Mouse (Mus musculus) right cerebral cortex, postnatal 10 days (tissue): ENCODE results near the gene Col5a1.

Source experiments
- DNase-seq, 2 experiments: peaks; one replicate each; pipeline ENCODE4 v3.0.0; 2021; ENCODE audit warnings: low spot score in 2 of 2

Gene Col5a1

GRCm38 (mm10) chr2:27886148-27886551 is at the start of gene Col5a1:
Col5a1 (plus strand) TSS chr2:27886425.
- DNase-seq = peak; percentile 67 to 72

GRCm38 (mm10) chr2:27838112-27838511 is 48.1 kb upstream of the Col5a1 start:
- DNase-seq = peak; percentile 31 to 39

GRCm38 (mm10) chr2:27840890-27841289 is 45.3 kb upstream of the Col5a1 start:
- no peak for DNase-seq

GRCm38 (mm10) chr2:27842893-27843292 is 43.3 kb upstream of the Col5a1 start:
- no peak for DNase-seq

- no peak for DNase-seq
Observed at GRCm38 (mm10) chr2:27844885-27845284, 41.3 kb upstream of the Col5a1 start.

- DNase-seq = no peak
Observed at GRCm38 (mm10) chr2:27847001-27847400, 39.2 kb upstream of the Col5a1 start.

- no peak for DNase-seq
Observed at GRCm38 (mm10) chr2:27847851-27848435, 38.3 kb upstream of the Col5a1 start.

- DNase-seq = no peak
Observed at GRCm38 (mm10) chr2:27848466-27848865, 37.8 kb upstream of the Col5a1 start.

- DNase-seq = no peak
Observed at GRCm38 (mm10) chr2:27858348-27858903, 27.8 kb upstream of the Col5a1 start.

- no peak for DNase-seq
Observed at GRCm38 (mm10) chr2:27861576-27862238, 24.5 kb upstream of the Col5a1 start.

- no peak for DNase-seq
Observed at GRCm38 (mm10) chr2:27864491-27865365, 21.5 kb upstream of the Col5a1 start.

- DNase-seq = no peak
Observed at GRCm38 (mm10) chr2:27870586-27870985, 15.6 kb upstream of the Col5a1 start.

GRCm38 (mm10) chr2:27871056-27871455 is 15.2 kb upstream of the Col5a1 start:
- DNase-seq = no peak

- no peak for DNase-seq
Observed at GRCm38 (mm10) chr2:27872276-27872675, 13.9 kb upstream of the Col5a1 start.

GRCm38 (mm10) chr2:27873030-27873429 is 13.2 kb upstream of the Col5a1 start:
- no peak for DNase-seq

- no peak for DNase-seq
Observed at GRCm38 (mm10) chr2:27874596-27874995, 11.6 kb upstream of the Col5a1 start.

- no peak for DNase-seq
Observed at GRCm38 (mm10) chr2:27875231-27875630, 11.0 kb upstream of the Col5a1 start.

GRCm38 (mm10) chr2:27875786-27876185 is 10.4 kb upstream of the Col5a1 start:
- DNase-seq = peak; percentile 42 to 60

- DNase-seq = peak in 1 of 2 experiments; percentile 52
Observed at GRCm38 (mm10) chr2:27876724-27877504, 9.3 kb upstream of the Col5a1 start.

GRCm38 (mm10) chr2:27878066-27878465 is 8.2 kb upstream of the Col5a1 start:
- no peak for DNase-seq

- DNase-seq = no peak
Observed at GRCm38 (mm10) chr2:27883276-27883675, 2.9 kb upstream of the Col5a1 start.
